Mouse (Mus musculus): Measurements from ENCODE around the gene Sae1.

DNA sequence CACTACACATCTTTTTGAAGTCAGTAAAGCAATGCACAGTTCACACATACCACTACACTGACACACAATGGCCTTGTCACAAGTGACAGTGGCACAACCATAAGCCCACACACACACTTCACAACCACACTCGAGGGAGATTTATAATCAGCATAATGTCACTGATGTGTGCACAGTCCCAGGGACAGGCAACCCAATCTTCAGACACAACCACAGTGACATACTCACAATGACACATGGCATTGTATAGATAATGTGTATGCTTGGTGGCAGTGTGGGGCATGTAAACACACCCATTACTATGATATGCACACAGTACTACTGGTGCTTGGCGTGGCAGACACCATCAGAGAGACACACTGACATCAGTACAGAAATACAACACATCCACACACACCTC, 91.5 kb downstream of the Sae1 start:
- TF ChIP-seq POLR2A (IDR thresholded peaks at IDR 0.05; ENCODE audit: insufficient read depth, low read length) (no peak), CTCF (IDR thresholded peaks at IDR 0.05; ENCODE audit: low read depth, low read length) (no peak), EP300 (IDR thresholded peaks at IDR 0.05; ENCODE audit: insufficient read depth, low read depth, low read length) (no peak)

Data from ES-Bruce4 (cell line).